Mouse (Mus musculus): Measurements from ENCODE around the gene Mrps12. TPM values are rescaled to one million over a fixed set of nuclear protein-coding genes. Genes with fewer than 3 reads are reported as not detected.

The Mrps12 gene
- polyA plus RNA-seq, 1 experiment from 2014 or later = 180 TPM

GRCm38 (mm10) chr7:28720753-28721537, 20.7 kb downstream of the Mrps12 start:
- H3K9me3 ChIP-seq (ENCODE audit: control insufficient read depth, low read length) = no peaks in the 10 kb centered on the region
- no peak for DNase-seq (ENCODE audit: low spot score)

GRCm38 (mm10) chr7:28719650-28720049, 22.0 kb downstream of the Mrps12 start:
- H3K4me2 ChIP-seq = no peak overlapping the region
- no peaks in the 10 kb centered on the region for H3K9me3 ChIP-seq (ENCODE audit: control insufficient read depth, low read length)
- no peak overlapping the region for H3K4me3 ChIP-seq (ENCODE audit: low read depth, low read length)
- H3K27me3 ChIP-seq (replicated peaks; ENCODE audit: control insufficient read depth, insufficient read depth, low read length) = no peaks in the 10 kb centered on the region
- no peak overlapping the region for H3K27ac ChIP-seq (ENCODE audit: low read depth, low read length)
- 76% methylated on average over 2 of the region's 2 CpGs for WGBS
- DNase-seq (ENCODE audit: low spot score) (no peak), ATAC-seq (replicated peaks; ENCODE audit: low FRiP score) (no peak)
- H3K9ac ChIP-seq (ENCODE audit: low read depth, low read length) = no peak overlapping the region
- H3K4me1 ChIP-seq (replicated peaks; ENCODE audit: control insufficient read depth, insufficient read depth, low read length) = no peaks in the 10 kb centered on the region
- H3K36me3 ChIP-seq (ENCODE audit: control insufficient read depth, insufficient read depth, low read length) = no peaks in the 10 kb centered on the region

More at GRCm38 (mm10) chr7:28720753-28721537, 20.7 kb downstream of the Mrps12 start:
- Histone ChIP-seq H3K27ac (ENCODE audit: low read depth, low read length) (no peak overlapping the region), H3K4me3 (ENCODE audit: low read depth, low read length) (no peak overlapping the region), H3K27me3 (replicated peaks; ENCODE audit: control insufficient read depth, insufficient read depth, low read length) (no peaks in the 10 kb centered on the region), H3K4me1 (replicated peaks; ENCODE audit: control insufficient read depth, insufficient read depth, low read length) (no peaks in the 10 kb centered on the region), H3K4me2 (no peak overlapping the region), H3K9ac (ENCODE audit: low read depth, low read length) (no peak overlapping the region), H3K36me3 (ENCODE audit: control insufficient read depth, insufficient read depth, low read length) (no peaks in the 10 kb centered on the region)
- no peak for ATAC-seq (replicated peaks; ENCODE audit: low FRiP score)
- WGBS = 65% methylated on average over 3 of the region's 3 CpGs

GRCm38 (mm10) chr7:28719159-28719558, 22.5 kb downstream of the Mrps12 start:
- ATAC-seq (replicated peaks; ENCODE audit: low FRiP score) (no peak), DNase-seq (ENCODE audit: low spot score) (no peak)
- no peaks in the 10 kb centered on the region for H3K9me3 ChIP-seq (ENCODE audit: control insufficient read depth, low read length)
- no peak overlapping the region for H3K4me2 ChIP-seq
- no peaks in the 10 kb centered on the region for H3K4me1 ChIP-seq (replicated peaks; ENCODE audit: control insufficient read depth, insufficient read depth, low read length)
- no peak overlapping the region for H3K4me3 ChIP-seq (ENCODE audit: low read depth, low read length)
- H3K36me3 ChIP-seq (ENCODE audit: control insufficient read depth, insufficient read depth, low read length) = no peaks in the 10 kb centered on the region
- H3K9ac ChIP-seq (ENCODE audit: low read depth, low read length) = no peak overlapping the region
- WGBS = 52% methylated on average over 4 of the region's 4 CpGs
- no peaks in the 10 kb centered on the region for H3K27me3 ChIP-seq (replicated peaks; ENCODE audit: control insufficient read depth, insufficient read depth, low read length)
- H3K27ac ChIP-seq (ENCODE audit: low read depth, low read length) = no peak overlapping the region

- Histone ChIP-seq H3K9ac (ENCODE audit: low read depth, low read length) (no peak overlapping the region), H3K4me3 (ENCODE audit: low read depth, low read length) (no peak overlapping the region), H3K9me3 (ENCODE audit: control insufficient read depth, low read length) (no peaks in the 10 kb centered on the region), H3K27ac (ENCODE audit: low read depth, low read length) (no peak overlapping the region), H3K36me3 (ENCODE audit: control insufficient read depth, insufficient read depth, low read length) (no peaks in the 10 kb centered on the region), H3K4me2 (no peak overlapping the region), H3K27me3 (replicated peaks; ENCODE audit: control insufficient read depth, insufficient read depth, low read length) (no peaks in the 10 kb centered on the region), H3K4me1 (replicated peaks; ENCODE audit: control insufficient read depth, insufficient read depth, low read length) (no peaks in the 10 kb centered on the region)
- ATAC-seq (replicated peaks; ENCODE audit: low FRiP score) (no peak), DNase-seq (ENCODE audit: low spot score) (no peak)
- WGBS = 83% methylated on average over 10 of the region's 10 CpGs
Measured at GRCm38 (mm10) chr7:28717726-28718125, 23.9 kb downstream of the Mrps12 start.

GRCm38 (mm10) chr7:28716590-28717281, 24.9 kb downstream of the Mrps12 start, which contains the start of gene Fbxo17:
Gene Fbxo17 (plus strand): TSS chr7:28716804.
- no peaks in the 10 kb centered on the region for H3K4me1 ChIP-seq (replicated peaks; ENCODE audit: control insufficient read depth, insufficient read depth, low read length)
- H3K4me3 ChIP-seq (ENCODE audit: low read depth, low read length) = peak within 1 kb of the TSS; percentile 44
- 2% methylated on average over 36 of the region's 36 CpGs for WGBS
- no peak within 1 kb of the TSS for H3K27ac ChIP-seq (ENCODE audit: low read depth, low read length)
- H3K9me3 ChIP-seq (ENCODE audit: control insufficient read depth, low read length) = no peaks in the 10 kb centered on the region
- H3K9ac ChIP-seq (ENCODE audit: low read depth, low read length) = peak within 1 kb of the TSS; percentile 41
- H3K27me3 ChIP-seq (replicated peaks; ENCODE audit: control insufficient read depth, insufficient read depth, low read length) = no peaks in the 10 kb centered on the region
- DNase-seq (ENCODE audit: low spot score) = peak; percentile 66
- H3K36me3 ChIP-seq (ENCODE audit: control insufficient read depth, insufficient read depth, low read length) = no peaks in the 10 kb centered on the region
- no peak; the same call in 1 of the 2 replicates for ATAC-seq (replicated peaks; ENCODE audit: low FRiP score)
- peak within 1 kb of the TSS; percentile 69 for H3K4me2 ChIP-seq

GRCm38 (mm10) chr7:28715598-28715997, 26.0 kb downstream of the Mrps12 start:
- DNase-seq (ENCODE audit: low spot score) (no peak), ATAC-seq (replicated peaks; ENCODE audit: low FRiP score) (no peak)
- no peak overlapping the region for H3K4me3 ChIP-seq (ENCODE audit: low read depth, low read length)
- no peaks in the 10 kb centered on the region for H3K9me3 ChIP-seq (ENCODE audit: control insufficient read depth, low read length)
- no peaks in the 10 kb centered on the region for H3K36me3 ChIP-seq (ENCODE audit: control insufficient read depth, insufficient read depth, low read length)
- no peak overlapping the region for H3K4me2 ChIP-seq
- H3K27ac ChIP-seq (ENCODE audit: low read depth, low read length) = no peak overlapping the region
- H3K9ac ChIP-seq (ENCODE audit: low read depth, low read length) = no peak overlapping the region
- H3K4me1 ChIP-seq (replicated peaks; ENCODE audit: control insufficient read depth, insufficient read depth, low read length) = no peaks in the 10 kb centered on the region
- WGBS = 93% methylated on average over 2 of the region's 2 CpGs
- H3K27me3 ChIP-seq (replicated peaks; ENCODE audit: control insufficient read depth, insufficient read depth, low read length) = no peaks in the 10 kb centered on the region

- ATAC-seq (replicated peaks; ENCODE audit: low FRiP score) (no peak), DNase-seq (ENCODE audit: low spot score) (no peak)
- H3K36me3 ChIP-seq (ENCODE audit: control insufficient read depth, insufficient read depth, low read length) = no peaks in the 10 kb centered on the region
- H3K9me3 ChIP-seq (ENCODE audit: control insufficient read depth, low read length) = no peaks in the 10 kb centered on the region
- WGBS = 73% methylated on average over 5 of the region's 5 CpGs
- H3K27ac ChIP-seq (ENCODE audit: low read depth, low read length) = no peak overlapping the region
- H3K4me1 ChIP-seq (replicated peaks; ENCODE audit: control insufficient read depth, insufficient read depth, low read length) = no peaks in the 10 kb centered on the region
- H3K4me3 ChIP-seq (ENCODE audit: low read depth, low read length) = no peak overlapping the region
- H3K4me2 ChIP-seq = no peak overlapping the region
- H3K27me3 ChIP-seq (replicated peaks; ENCODE audit: control insufficient read depth, insufficient read depth, low read length) = no peaks in the 10 kb centered on the region
- no peak overlapping the region for H3K9ac ChIP-seq (ENCODE audit: low read depth, low read length)
Measured at GRCm38 (mm10) chr7:28714667-28715066, 27.0 kb downstream of the Mrps12 start.

- no peak overlapping the region for H3K4me2 ChIP-seq
- 68% methylated on average over 3 of the region's 3 CpGs for WGBS
Measured at GRCm38 (mm10) chr7:28710962-28711361, 30.7 kb downstream of the Mrps12 start.

More at GRCm38 (mm10) chr7:28710962-28711361, 30.7 kb downstream of the Mrps12 start:
- H3K27me3 ChIP-seq (replicated peaks; ENCODE audit: control insufficient read depth, insufficient read depth, low read length) = no peaks in the 10 kb centered on the region
- H3K9ac ChIP-seq (ENCODE audit: low read depth, low read length) = no peak overlapping the region
- H3K9me3 ChIP-seq (ENCODE audit: control insufficient read depth, low read length) = no peaks in the 10 kb centered on the region
- no peak overlapping the region for H3K4me3 ChIP-seq (ENCODE audit: low read depth, low read length)
- ATAC-seq (replicated peaks; ENCODE audit: low FRiP score) = no peak
- no peaks in the 10 kb centered on the region for H3K4me1 ChIP-seq (replicated peaks; ENCODE audit: control insufficient read depth, insufficient read depth, low read length)
- no peaks in the 10 kb centered on the region for H3K36me3 ChIP-seq (ENCODE audit: control insufficient read depth, insufficient read depth, low read length)
- no peak for DNase-seq (ENCODE audit: low spot score)
- no peak overlapping the region for H3K27ac ChIP-seq (ENCODE audit: low read depth, low read length)
